Mouse (Mus musculus) olfactory bulb, adult 2 months (tissue): ENCODE results near the gene Fam221b.

ENCODE experiments used
- CTCF ChIP-seq: fragments of 200-500 bp; IDR thresholded peaks from 2 replicates; pipeline ENCODE4 v1.5.1; 2012; ENCODE audit warnings: low read depth, mild to moderate bottlenecking, low read length, moderate library complexity; ENCODE audit not compliant: insufficient read depth
- POLR2A ChIP-seq: fragments of 200-500 bp; IDR thresholded peaks from 2 replicates; pipeline ENCODE4 v1.6.1; 2012; ENCODE audit warnings: mild to moderate bottlenecking, low read depth, low read length, moderate library complexity; ENCODE audit not compliant: insufficient read depth

GRCm38 (mm10) chr4:43630671-43631045 is 38.3 kb downstream of the Fam221b start:
- TF ChIP-seq CTCF, result no peak
- no peak for TF ChIP-seq POLR2A
